Comparison of ENCODE assay signal across 9 mouse cellular contexts in the genomic region with DNA sequence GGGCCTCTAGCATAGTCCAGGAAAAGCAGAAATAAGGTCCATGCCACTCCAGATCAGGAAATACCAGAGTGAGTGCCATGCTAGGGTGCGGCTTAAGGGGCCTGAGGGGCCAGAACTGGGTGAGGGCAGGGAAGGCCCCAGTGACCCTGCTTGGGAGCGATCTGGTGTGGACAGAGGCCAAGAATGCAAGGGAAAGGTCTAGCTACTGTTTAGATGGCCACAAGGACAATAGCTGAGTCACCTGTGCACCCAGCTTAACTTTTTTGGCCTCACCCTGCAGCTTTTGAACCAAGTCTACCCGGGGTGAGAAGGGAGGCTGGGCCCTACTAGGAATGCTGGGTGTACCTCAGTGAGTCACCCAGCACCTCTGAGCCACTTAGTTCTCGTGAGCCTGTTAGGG. TPM values are rescaled to one million over a fixed set of nuclear protein-coding genes. Genes with fewer than 3 reads are reported as not detected.
DNase-seq lines count a peak whose midpoint lies in the region; ATAC-seq lines count a peak whose summit lies in the region.
"Had no signal": no experiment of that assay in that cellular context is flagged by ENCODE, and none has a peak within 500 bp of the region (broad histone marks: within the 10 kb centered on the region; RNA-seq: fewer than 3 reads in every experiment).

No protein-coding gene starts in this region.

- peaks cover 66% of the 10 kb centered on the region for H3K27me3 ChIP-seq in heart, embryonic 10.5 days (ENCODE audit: insufficient read depth, poor library complexity, severe bottlenecking)
- H3K27me3 ChIP-seq in embryonic facial prominence, embryonic 14.5 days (replicated peaks; ENCODE audit: control insufficient read depth, insufficient read depth, low read length), result peaks cover 13% of the 10 kb centered on the region

- peak overlapping the region; percentile 92 for H3K4me2 ChIP-seq in embryonic facial prominence, embryonic 14.5 days (ENCODE audit: low read depth, low read length)

- DNase-seq in heart, embryonic 10.5 days (ENCODE audit: low spot score), result no peak
- DNase-seq in heart, postnatal 10 days, result no peak
- DNase-seq in embryonic facial prominence, embryonic 14.5 days (ENCODE audit: low spot score), result no peak
- DNase-seq in kidney, adult 9 months, result peak; percentile 65
- DNase-seq in lung, postnatal 14 days, result peak; percentile 62
- DNase-seq in yolk sac, embryonic 10.5 days (ENCODE audit: low spot score), result peak; percentile 21
- no peak for DNase-seq in testis, postnatal 14 days (ENCODE audit: low spot score)
- no peak for DNase-seq in cerebellum, adult 18-20 months

- peak overlapping the region; percentile 73 for H3K4me3 ChIP-seq in heart, embryonic 10.5 days
- H3K4me3 ChIP-seq in embryonic facial prominence, embryonic 14.5 days (ENCODE audit: low read depth, low read length), result peak overlapping the region; percentile 61

- H3K9ac ChIP-seq in embryonic facial prominence, embryonic 14.5 days (ENCODE audit: low read depth, low read length), result peak overlapping the region; percentile 68; the same call in 1 of the 2 replicates

- WGBS in heart, embryonic 10.5 days, result 64% methylated on average over 4 of the region's 4 CpGs
- 65% methylated on average over 4 of the region's 4 CpGs for WGBS in embryonic facial prominence, embryonic 14.5 days

- peak overlapping the region; percentile 77 for H3K27ac ChIP-seq in heart, embryonic 10.5 days
- H3K27ac ChIP-seq in embryonic facial prominence, embryonic 14.5 days (replicated peaks; ENCODE audit: low read depth, low read length), result no peak overlapping the region

- intact Hi-C loops in heart, postnatal 10 days (cut with DNase I), result no loop called here

- peaks cover 18% of the 10 kb centered on the region for H3K4me1 ChIP-seq in heart, embryonic 10.5 days
- peaks cover 10% of the 10 kb centered on the region for H3K4me1 ChIP-seq in embryonic facial prominence, embryonic 14.5 days (ENCODE audit: control insufficient read depth, insufficient read depth, low read length)

- no peak for ATAC-seq in embryonic facial prominence, embryonic 14.5 days (ENCODE audit: low read depth)

- no peaks in the 10 kb centered on the region for H3K9me3 ChIP-seq in heart, embryonic 10.5 days
- no peaks in the 10 kb centered on the region for H3K9me3 ChIP-seq in embryonic facial prominence, embryonic 14.5 days (ENCODE audit: control insufficient read depth, low read length)
- H3K9me3 ChIP-seq: G1E had no signal

- no peaks in the 10 kb centered on the region for H3K36me3 ChIP-seq in heart, embryonic 10.5 days
- H3K36me3 ChIP-seq in embryonic facial prominence, embryonic 14.5 days (ENCODE audit: control insufficient read depth, insufficient read depth, low read length), result no peaks in the 10 kb centered on the region
- H3K36me3 ChIP-seq: G1E had no signal

RNA-seq across cellular contexts. Expression of a gene that starts 0.9 kb away (rescaled TPM):
- polyA plus RNA-seq in heart, embryonic 10.5 days (2016; fragmentation: Nextera tagmentation; extraction: Ambion mirVana), result 0.17 and 0.68 TPM in 2 replicates
- under 1 TPM; 0.69 to 0.74 TPM for total RNA-seq in heart, postnatal 10 days (2021)
- 0.85 and 1.3 TPM in 2 replicates for polyA plus RNA-seq in embryonic facial prominence, embryonic 14.5 days (2014; fragmentation: Nextera tagmentation; extraction: Ambion mirVana)
- polyA plus RNA-seq: G1E had no signal

RNA-seq across cellular contexts. Expression of a gene that starts 1.1 kb away (rescaled TPM):
- 0.91 and 1.6 TPM in 2 replicates for polyA plus RNA-seq in heart, embryonic 10.5 days (2016; fragmentation: Nextera tagmentation; extraction: Ambion mirVana)
- total RNA-seq in heart, postnatal 10 days (2021), result 10 to 100 TPM; 19.6 to 20.4 TPM
- polyA plus RNA-seq in embryonic facial prominence, embryonic 14.5 days (2014; fragmentation: Nextera tagmentation; extraction: Ambion mirVana), result 3.0 and 3.4 TPM in 2 replicates
- total RNA-seq: G1E had no signal
- polyA plus RNA-seq: G1E had no signal

RNA-seq across cellular contexts. Expression of a gene that starts 23.0 kb away (rescaled TPM):
- polyA plus RNA-seq in heart, embryonic 10.5 days (2016; fragmentation: Nextera tagmentation; extraction: Ambion mirVana), result 0.43 and 0.45 TPM in 2 replicates
- not detected for total RNA-seq in heart, postnatal 10 days (2021)
- polyA plus RNA-seq in embryonic facial prominence, embryonic 14.5 days (2014; fragmentation: Nextera tagmentation; extraction: Ambion mirVana), result 0.31 TPM in 1 of 2 replicates, not detected in the other
- total RNA-seq: G1E had no signal
- polyA plus RNA-seq: G1E had no signal

RNA-seq across cellular contexts. Expression of a gene that starts 35.9 kb away (rescaled TPM):
- not detected in 2 replicates for polyA plus RNA-seq in heart, embryonic 10.5 days (2016; fragmentation: Nextera tagmentation; extraction: Ambion mirVana)
- not detected for total RNA-seq in heart, postnatal 10 days (2021)
- polyA plus RNA-seq in embryonic facial prominence, embryonic 14.5 days (2014; fragmentation: Nextera tagmentation; extraction: Ambion mirVana), result not detected in 2 replicates
- total RNA-seq: G1E had no signal
- polyA plus RNA-seq: G1E had no signal

RNA-seq across cellular contexts. Expression of a gene that starts 36.5 kb away (rescaled TPM):
- not detected in 2 replicates for polyA plus RNA-seq in heart, embryonic 10.5 days (2016; fragmentation: Nextera tagmentation; extraction: Ambion mirVana)
- not detected for total RNA-seq in heart, postnatal 10 days (2021)
- 0.32 TPM in 1 of 2 replicates, not detected in the other for polyA plus RNA-seq in embryonic facial prominence, embryonic 14.5 days (2014; fragmentation: Nextera tagmentation; extraction: Ambion mirVana)
- total RNA-seq: G1E had no signal
- polyA plus RNA-seq: G1E had no signal

Comparison
In these comparisons a context has a peak if more than half of its experiments do, and no peak if none do; other contexts are left out.
1. DNase-seq: peak in kidney, adult 9 months (single experiment), lung, postnatal 14 days (single experiment) and yolk sac, embryonic 10.5 days (single experiment); none in heart, embryonic 10.5 days (single experiment), heart, postnatal 10 days (0 of 2), embryonic facial prominence, embryonic 14.5 days (single experiment), testis, postnatal 14 days (single experiment) and cerebellum, adult 18-20 months (0 of 2).